Mouse (Mus musculus) layer of hippocampus, postnatal 25 days (tissue): ENCODE measurements around the gene Slc35g2. TPM values are rescaled to one million over a fixed set of nuclear protein-coding genes. Genes with fewer than 3 reads are reported as not detected.

ENCODE experiments used
- total RNA-seq, 2 experiments: library from RNA; stranded (reverse); gene quantifications; 2 replicates each; pipeline ENCODE4 v1.2.3; 2021

The Slc35g2 gene
- total RNA-seq, 2 experiments from 2014 or later = 16.1 to 19.4 TPM

Other genes starting within 250 kb of the Slc35g2 start
- 1 to 10 TPM; 3.8 to 4.1 TPM for gene Il20rb, start 84.3 kb downstream of the Slc35g2 start, total RNA-seq
- gene Nck1, start 25.0 kb downstream of the Slc35g2 start, total RNA-seq = 10 to 100 TPM; 33.5 to 37.2 TPM
- 10 to 100 TPM; 49.5 to 50.4 TPM for gene Stag1, start 26.7 kb upstream of the Slc35g2 start, total RNA-seq